Mouse (Mus musculus) embryonic fibroblast, embryonic 13.5 days (primary cell): ENCODE measurements around the gene Atp2b1.

Experiments used
- CTCF ChIP-seq: IDR thresholded peaks from 2 replicates; pipeline ENCODE4 v1.5.1; 2011; ENCODE audit warnings: mild to moderate bottlenecking, control low read depth, low read length, moderate library complexity, borderline replicate concordance; ENCODE audit not compliant: insufficient read depth
- POLR2A ChIP-seq: IDR thresholded peaks from 2 replicates; pipeline ENCODE4 v1.6.1; 2011; ENCODE audit warnings: low read depth, mild to moderate bottlenecking, control low read depth, low read length, moderate library complexity

DNA sequence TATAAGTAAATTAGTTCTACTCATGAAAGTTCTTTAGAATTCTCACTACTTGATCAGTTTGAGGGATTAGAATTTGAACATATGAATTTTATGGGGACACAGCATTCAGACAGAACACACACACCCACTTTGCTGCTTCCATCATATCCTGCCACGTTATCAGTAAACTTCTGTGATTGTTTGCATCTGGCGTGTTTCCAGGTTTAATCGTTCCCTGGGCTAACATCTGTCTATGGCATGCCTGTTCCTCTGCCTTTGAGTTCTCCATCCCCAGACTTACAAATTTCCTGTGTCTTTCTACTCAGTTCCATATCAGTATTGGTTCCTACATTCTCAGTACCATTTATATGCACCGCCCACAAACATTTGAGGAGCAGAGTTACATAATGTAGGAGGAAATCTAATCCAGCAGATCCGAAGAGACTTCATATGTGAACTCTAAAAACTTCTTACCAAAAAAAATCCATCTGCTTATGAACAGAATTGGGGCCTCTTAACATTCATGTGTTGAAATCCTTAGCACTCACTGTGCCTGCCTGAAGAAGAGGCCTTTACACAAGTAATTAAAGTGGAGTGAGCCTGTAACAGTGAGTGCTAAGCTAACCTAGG lies 7.2 kb upstream of the Atp2b1 start:
- TF ChIP-seq CTCF (no peak), POLR2A (no peak)
